Mouse (Mus musculus) liver, adult 2 months (tissue): ENCODE results near the gene Frmd6.

ENCODE experiments used
- CTCF ChIP-seq: fragments of 200-500 bp; IDR thresholded peaks from 2 replicates; pipeline ENCODE4 v1.5.1; 2011; ENCODE audit warnings: low read depth, low read length, control low read depth
- POLR2A ChIP-seq: fragments of 200-500 bp; IDR thresholded peaks from 2 replicates; pipeline ENCODE4 v1.6.1; 2011; ENCODE audit warnings: low read length, control low read depth; ENCODE audit not compliant: insufficient read depth; ENCODE audit errors: extremely low read depth

GRCm38 (mm10) chr12:70795389-70795711, 30.0 kb upstream of the Frmd6 start:
- TF ChIP-seq CTCF (no peak), POLR2A (no peak)
